Mouse (Mus musculus) spleen, postnatal 36 days (tissue): Measurements from ENCODE around the gene Il31ra.

ENCODE experiments used
- DNase-seq, 2 experiments: peaks; one replicate each; pipeline ENCODE4 v3.0.0; 2022; ENCODE audit warnings: low spot score in 2 of 2, mixed read lengths in 1 of 2

The Il31ra gene

DNA sequence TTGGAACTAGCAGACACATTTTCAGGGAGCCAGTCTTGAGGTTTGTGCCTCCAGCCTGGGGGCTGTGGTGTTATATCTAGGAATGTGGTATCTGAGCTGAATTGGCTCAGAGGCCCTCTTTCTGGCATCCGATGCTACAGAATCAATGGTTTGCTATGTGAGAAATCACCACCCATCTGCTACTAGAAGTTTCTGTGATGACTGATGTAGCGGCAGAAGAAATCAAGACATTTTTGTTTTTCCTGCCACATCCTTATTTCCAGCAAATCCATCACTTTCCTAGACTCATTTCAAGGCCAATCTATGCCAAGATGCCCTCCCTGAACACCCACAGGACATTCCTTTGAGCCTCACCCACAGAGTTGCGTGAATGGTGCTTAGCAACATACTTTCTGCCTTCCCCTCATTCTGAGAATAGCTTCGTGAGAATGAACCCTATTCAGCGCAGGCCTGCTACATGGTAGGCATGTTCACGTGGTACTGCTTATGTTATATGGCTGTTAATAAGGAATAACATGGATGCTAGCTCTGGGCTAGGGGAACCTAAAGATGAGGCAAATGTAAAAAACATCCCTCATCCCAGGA lies 33.5 kb downstream of the Il31ra start:
- no peak for DNase-seq

DNA sequence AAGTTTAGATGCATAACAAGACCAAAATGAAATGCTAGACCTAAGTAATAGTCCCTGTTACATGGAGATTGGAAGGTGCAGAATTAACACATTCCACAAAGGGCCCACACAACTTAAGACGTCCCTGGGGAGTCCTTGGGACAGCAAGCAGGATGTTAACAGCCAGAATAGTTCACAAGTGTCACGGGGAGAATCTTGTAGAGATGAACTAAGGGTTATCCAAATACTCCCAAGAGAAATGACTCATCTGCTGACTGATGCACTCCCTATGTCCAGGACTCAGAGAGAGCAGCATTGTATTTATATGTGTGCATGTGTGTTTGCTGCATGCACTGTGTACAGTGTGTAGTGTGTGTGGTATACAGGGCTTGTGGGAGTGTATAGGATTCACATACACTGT lies 37.7 kb downstream of the Il31ra start:
- DNase-seq = no peak

DNA sequence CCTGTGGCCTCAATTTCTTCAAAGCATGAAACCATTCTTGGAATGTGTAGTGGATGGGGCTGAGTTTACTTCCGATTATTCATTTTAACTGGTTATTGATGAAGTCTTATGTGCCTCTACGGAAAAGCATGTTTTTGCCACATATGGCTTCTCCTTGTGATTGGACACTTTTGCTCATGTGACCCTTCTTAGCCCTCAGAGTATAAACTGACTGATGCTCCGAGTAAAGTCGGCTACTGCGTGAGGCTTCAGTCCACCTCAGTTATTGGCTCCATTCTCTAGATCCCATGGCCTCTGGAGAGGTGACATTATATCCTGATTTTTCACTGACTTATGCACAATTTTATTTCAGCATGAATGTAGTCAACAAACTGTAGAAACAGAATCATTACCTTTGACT lies 40.9 kb downstream of the Il31ra start:
- no peak for DNase-seq

- DNase-seq = no peak
Measured at GRCm38 (mm10) chr13:112551641-112552548, 42.3 kb downstream of the Il31ra start.

DNA sequence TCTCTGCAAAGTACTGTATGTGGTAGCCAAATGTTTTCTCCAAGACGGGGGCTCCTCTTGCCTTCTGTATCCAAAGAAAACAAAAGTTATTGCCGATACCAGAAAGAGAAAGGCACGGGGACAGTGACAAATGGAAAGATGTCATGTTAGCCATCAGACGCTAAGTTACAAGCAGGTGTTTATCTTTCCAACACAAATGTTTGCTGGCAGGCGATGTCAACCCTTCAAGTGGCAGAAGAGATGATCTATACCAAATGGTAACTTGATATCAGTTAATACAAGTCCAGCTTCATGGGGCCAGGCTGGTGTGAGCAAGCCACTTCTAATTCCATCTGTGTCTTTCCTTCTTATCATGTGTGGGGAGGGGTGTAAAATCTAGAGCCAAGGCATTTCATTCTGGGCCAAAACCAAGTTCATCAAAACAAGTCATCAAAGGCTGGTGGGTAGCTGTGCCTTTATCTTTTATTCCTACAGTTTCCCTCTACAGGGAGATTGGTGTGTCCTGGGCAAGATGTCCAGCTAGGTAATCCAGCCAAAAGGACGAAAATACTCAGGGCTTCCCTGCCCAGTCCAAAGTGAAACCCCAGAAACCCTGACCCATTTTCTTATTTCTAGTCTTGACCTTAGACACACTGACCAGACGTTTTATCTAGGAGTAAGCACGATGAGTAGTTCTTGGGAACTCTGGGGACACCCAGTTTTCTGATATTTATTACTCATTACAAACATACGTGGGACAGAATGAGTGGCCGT lies 52.8 kb downstream of the Il31ra start:
- DNase-seq = no peak

DNA sequence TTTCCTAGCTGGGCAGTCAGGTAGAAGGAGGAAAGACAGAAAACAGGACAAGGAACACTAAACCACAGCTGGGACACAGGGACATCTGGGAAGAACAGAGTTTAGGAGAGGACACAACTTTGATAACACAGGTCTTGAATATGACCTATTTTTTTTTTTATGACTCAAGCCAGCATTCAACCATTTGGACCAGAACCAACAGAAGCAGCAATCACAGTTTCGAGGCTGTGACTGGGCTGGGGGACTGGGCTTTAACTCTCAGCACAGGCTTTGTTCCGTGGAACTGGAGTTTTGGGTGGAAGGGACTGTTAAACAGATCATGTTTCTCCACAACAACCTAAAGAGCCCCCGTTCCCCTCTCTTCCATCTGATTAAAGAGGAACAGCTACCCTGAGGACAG lies 53.5 kb downstream of the Il31ra start:
- DNase-seq = no peak

DNA sequence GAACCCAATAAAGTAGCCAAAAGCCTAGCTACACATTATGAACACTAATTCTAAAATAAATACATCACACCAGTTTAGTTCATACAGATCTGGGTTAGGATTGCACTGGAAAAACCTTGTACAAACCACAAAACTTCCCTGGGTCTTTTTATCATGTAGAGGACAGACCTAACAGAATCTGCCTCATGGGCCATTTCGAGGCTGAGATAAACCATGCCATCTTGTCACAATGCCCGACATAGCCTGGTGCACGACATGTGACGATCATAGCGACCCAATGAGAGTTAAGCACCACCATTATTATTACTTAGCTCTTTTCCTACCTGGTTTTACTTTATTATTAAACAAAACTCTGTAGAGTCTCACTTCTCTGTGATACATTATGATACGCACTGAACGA lies 57.1 kb downstream of the Il31ra start:
- DNase-seq = no peak

- no peak for DNase-seq
Measured at GRCm38 (mm10) chr13:112536611-112537010, 57.5 kb downstream of the Il31ra start.

GRCm38 (mm10) chr13:112533556-112533955 lies 60.6 kb downstream of the Il31ra start:
- no peak for DNase-seq

DNA sequence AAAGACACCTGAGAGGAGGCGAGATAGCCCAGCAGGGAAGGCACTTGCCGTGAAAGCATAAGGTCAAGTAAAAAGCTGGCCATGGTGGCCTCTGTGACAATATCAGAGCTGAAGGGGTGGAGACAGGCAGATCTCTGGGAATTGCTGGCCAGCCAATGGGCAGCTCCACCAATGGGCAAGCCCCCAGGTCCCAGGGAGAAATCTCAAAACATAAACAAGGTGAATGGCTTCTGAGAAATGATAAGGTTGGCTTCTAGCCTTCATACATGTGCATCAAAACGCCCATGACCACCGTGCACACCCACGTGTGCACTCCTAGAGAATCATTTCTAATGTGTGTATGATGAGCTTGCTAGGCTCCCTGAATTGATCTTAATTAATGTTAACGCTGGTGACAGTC lies 61.9 kb downstream of the Il31ra start:
- DNase-seq = no peak

- DNase-seq = peak; percentile 45 to 46
Measured at GRCm38 (mm10) chr13:112529893-112530292, 64.3 kb downstream of the Il31ra start.

- DNase-seq = no peak
Measured at GRCm38 (mm10) chr13:112527186-112527585, 67.0 kb downstream of the Il31ra start.

GRCm38 (mm10) chr13:112523346-112523970 lies 70.7 kb downstream of the Il31ra start:
- DNase-seq = no peak

- DNase-seq = no peak
Measured at GRCm38 (mm10) chr13:112522896-112523295, 71.3 kb downstream of the Il31ra start.

DNA sequence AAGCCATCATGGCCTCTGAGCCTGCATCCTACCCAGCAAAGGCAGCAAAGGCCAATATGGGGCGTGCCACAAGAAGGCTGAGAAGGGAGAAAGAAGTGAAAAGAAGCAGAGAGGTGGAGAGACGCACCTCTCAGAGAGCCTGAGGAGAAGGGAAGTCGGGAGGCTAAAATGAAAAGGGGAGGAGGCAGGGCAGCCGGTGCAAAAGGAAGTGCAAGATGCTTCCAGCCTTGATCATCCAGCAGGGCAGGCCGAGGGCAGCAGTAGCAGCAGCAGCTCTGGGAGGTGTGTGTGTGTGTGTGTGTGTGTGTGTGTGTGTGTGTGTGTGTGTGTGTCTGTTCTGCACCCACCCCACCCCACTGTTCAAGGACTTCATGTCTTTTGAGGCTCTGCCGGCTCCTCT lies 71.9 kb downstream of the Il31ra start:
- DNase-seq = no peak

- DNase-seq = no peak
Measured at GRCm38 (mm10) chr13:112514546-112514945, 79.6 kb downstream of the Il31ra start.

DNA sequence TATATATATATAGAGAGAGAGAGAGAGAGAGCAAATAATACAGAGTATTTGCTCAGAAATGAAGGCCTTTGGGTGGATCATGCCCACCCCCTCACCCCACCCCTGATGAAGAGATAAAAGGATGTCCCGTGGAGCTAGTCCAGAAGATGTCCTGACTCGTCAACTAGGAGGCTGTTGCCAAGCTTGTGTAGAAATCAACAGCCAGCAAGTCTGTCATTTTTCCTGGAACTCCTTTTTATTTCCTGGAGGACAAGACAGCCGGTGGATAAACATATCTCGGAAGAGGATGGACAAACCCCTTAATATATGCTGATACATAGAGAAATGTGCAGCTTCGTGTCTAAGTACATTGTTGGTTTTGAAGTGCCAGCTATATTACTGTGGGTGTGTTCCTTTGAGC lies 81.3 kb downstream of the Il31ra start:
- DNase-seq = no peak

DNA sequence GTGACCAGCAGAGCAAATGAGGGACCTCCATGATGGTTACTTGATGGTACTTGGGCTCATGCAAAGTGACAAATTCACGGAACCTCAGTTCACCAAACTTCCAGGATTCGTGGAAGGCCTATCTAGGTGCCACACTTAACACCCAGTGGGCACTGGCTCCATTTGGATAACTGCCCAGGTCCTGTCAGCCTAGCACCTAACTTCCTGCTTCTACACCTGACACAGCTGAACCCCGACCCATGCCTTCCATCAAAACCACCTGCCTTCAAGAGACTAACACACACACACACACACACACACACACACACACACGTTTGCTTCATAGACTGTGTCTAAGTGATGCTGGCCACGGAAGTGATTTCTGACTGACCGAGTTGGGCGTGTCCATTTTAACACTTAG lies 82.3 kb downstream of the Il31ra start:
- DNase-seq = no peak

DNA sequence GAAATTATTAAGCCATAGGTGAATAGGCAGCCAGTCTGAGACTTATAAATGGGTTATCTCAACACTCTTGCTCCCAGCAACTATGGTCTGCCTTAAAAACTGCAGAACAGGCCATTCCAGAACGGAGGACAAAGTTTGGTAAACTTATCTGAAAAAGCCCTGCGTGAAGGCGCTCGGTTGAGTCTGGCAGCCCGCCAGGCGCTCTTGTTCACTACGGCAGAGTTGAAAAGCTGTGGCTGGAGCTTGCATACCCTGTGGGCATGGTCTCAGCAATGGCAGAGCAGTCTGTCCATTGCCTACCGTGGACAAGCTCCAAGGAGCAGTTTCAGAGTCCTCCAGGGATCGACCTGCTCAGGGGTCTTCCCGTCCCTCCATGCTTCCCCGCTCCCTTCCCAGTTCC lies 82.9 kb downstream of the Il31ra start:
- DNase-seq = peak in 1 of 2 experiments; percentile 11

- DNase-seq = peak; percentile 11 to 27
Measured at GRCm38 (mm10) chr13:112510437-112511212, 83.5 kb downstream of the Il31ra start.

- peak; percentile 25 to 39 for DNase-seq
Measured at GRCm38 (mm10) chr13:112509465-112509864, 84.7 kb downstream of the Il31ra start.
